Mouse (Mus musculus): Measurements from ENCODE around the gene Arhgef1.

The Arhgef1 gene

DNA sequence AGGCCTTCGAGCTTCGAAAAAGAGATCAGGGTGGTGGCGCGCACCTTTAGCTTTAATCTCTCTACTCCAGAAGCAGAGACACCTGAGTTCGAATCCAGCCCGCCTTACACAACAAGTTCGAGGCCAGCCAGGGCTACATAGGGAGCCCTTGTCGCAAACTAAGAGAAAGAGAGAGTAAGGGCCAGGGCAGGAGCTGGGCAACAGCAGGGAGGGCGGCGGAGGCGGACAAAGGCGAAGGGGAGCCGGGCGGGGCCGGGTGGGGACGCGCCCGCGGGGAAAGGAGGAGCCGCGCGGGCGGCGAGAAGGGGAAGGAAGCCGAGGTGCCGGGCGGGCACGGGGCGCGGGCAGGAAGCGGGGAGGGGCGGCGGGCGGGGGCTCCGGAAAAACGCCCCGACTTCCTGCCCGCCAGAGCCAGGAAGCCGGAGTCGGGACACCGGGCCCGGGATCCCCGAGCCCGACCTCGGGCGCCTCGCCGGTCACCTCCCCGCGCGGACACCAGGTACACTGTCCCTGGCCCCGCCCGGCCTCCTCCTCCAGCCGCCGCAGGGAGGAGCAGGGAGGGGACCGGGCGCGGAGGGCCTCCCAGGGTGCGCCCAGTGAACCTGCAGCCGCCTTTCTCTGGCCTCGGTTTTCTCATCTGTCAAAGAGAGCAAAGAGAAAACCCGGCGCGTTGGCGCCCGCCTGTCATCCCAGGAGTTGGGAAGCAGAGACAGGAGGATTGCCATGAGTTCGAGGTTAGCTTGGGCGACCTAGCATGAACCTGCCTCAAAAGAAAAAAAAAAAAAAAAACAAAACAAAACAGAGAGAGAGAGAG is at the start of gene Arhgef1:
Arhgef1 (plus strand) TSS at position 283 of the 814 bp plus-strand sequence.
- no peaks in the 10 kb centered on the region for H3K27me3 ChIP-seq (ENCODE audit: control insufficient read depth, insufficient read depth, low read length, poor library complexity, severe bottlenecking)
- peaks cover 18% of the 10 kb centered on the region for H3K36me3 ChIP-seq (ENCODE audit: control insufficient read depth, insufficient read depth, low read length, poor library complexity, severe bottlenecking)
- DNase-seq (ENCODE audit: low read depth, low spot score) = peak; percentile 80

DNA sequence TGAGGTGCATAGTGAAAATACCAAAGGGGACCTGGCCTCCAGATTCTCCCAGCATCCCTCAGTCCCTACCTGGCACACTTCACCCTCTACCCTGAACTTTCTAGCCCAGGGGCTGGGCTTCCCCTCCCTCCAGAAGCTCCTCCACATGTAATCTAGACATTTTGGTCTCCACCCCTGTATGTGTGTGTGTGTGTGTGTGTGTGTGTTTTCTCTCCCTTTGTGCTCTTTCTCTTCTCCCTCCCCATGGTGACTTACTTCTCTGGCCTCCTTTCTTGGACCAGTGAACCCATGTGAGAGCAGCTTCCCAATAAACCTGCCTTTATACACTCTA is 49.5 kb upstream of the Arhgef1 start:
- Histone ChIP-seq H3K27me3 (ENCODE audit: control insufficient read depth, insufficient read depth, low read length, poor library complexity, severe bottlenecking) (no peaks in the 10 kb centered on the region), H3K36me3 (ENCODE audit: control insufficient read depth, insufficient read depth, low read length, poor library complexity, severe bottlenecking) (no peaks in the 10 kb centered on the region)
- DNase-seq (ENCODE audit: low read depth, low spot score) = no peak

DNA sequence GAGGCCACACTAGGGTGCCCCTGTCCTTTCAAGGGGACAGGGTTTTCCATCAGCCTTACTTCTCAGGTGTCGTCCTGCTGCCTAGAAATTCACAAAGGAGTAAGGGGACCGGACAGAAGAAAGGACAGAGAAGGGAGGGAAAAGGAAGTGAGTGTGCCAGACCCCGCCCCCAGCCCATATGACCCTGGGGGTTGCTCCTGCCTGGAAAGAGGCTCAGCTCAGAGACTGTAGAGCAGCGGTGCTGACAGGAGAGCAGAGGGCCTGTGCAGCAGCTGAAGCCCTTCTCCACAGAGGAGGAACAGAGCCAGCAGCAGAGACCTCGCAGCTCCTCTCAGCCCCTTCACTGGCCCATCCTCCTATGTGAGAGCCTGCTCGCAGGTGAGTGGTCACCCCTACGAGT is 49.0 kb upstream of the Arhgef1 start:
- Histone ChIP-seq H3K36me3 (ENCODE audit: control insufficient read depth, insufficient read depth, low read length, poor library complexity, severe bottlenecking) (no peaks in the 10 kb centered on the region), H3K27me3 (ENCODE audit: control insufficient read depth, insufficient read depth, low read length, poor library complexity, severe bottlenecking) (no peaks in the 10 kb centered on the region)
- DNase-seq (ENCODE audit: low read depth, low spot score) = no peak

DNA sequence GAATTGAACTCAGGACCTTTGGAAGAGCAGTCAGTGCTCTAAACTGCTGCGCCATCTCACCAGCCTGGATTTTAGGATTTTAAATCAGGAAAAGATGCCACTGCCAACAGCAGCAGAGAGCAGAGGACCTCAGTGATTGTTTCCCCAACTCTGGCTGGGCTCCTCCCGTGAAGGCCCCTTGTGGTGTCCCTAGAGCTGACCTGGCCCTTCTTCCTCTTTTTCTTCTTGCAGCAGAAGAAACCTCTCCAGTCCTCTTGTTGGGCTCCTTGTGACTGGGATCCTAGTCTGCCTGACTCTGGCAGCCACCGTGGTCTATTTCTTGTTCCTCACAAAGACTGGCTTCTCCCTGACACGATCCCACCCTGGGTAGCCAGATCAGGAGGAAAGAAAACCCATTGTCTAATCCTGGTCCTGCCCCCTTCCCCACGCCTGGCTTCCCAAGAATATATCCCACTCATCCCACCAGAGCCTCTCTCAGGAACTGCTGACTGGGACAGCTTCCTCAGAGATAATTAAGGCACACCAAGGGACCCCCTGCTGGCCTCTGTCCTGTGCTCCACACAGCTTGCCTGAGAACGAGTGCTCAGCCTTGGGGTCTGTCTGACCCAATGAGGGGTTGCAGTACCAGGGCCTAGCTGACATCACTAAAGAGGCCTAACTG is 46.1 kb upstream of the Arhgef1 start:
- Histone ChIP-seq H3K36me3 (ENCODE audit: control insufficient read depth, insufficient read depth, low read length, poor library complexity, severe bottlenecking) (no peaks in the 10 kb centered on the region), H3K27me3 (ENCODE audit: control insufficient read depth, insufficient read depth, low read length, poor library complexity, severe bottlenecking) (no peaks in the 10 kb centered on the region)
- DNase-seq (ENCODE audit: low read depth, low spot score) = no peak

DNA sequence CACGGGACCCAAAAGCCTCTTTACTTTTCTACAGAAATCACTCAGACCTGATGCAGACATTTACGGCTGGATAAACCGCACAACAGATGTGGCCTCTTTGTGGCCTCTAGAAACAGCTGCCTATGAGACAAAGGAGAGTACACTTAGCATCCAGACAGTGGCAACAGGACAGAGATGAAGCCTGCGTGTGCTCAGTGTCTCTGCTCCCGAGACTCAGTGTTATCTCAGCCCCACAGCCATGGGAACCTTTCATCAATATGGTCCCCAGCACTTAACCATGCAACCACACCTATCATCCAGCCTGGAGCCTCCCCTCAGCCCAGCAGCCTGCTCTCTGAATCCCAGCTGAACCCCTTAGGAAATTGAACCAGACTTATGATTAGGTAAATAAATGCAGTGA is 43.5 kb upstream of the Arhgef1 start:
- Histone ChIP-seq H3K27me3 (ENCODE audit: control insufficient read depth, insufficient read depth, low read length, poor library complexity, severe bottlenecking) (no peaks in the 10 kb centered on the region), H3K36me3 (ENCODE audit: control insufficient read depth, insufficient read depth, low read length, poor library complexity, severe bottlenecking) (no peaks in the 10 kb centered on the region)
- no peak for DNase-seq (ENCODE audit: low read depth, low spot score)

DNA sequence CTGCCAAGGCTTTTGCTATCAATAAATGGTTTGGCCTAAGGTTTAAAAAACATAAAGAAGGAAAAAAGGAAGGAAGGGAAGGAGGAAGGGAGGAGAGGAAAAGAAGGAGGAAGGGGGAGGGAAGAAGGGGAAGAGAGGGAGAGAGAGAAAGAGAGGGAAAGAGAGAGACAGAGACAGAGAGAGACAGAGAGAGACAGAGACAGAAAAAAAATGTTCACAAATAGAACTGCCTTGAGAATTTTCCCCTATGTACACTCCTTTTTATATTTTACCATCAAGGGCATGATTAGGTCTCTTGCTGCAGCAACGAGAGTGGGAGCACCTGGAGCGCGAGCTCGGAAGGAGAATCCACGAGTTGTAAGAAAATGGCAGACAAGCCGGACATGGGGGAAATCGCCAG is 40.8 kb upstream of the Arhgef1 start, which contains the start of gene Gm9844:
Gm9844 (plus strand) TSS at position 301 of the 400 bp plus-strand sequence.
- no peaks in the 10 kb centered on the region for H3K36me3 ChIP-seq (ENCODE audit: control insufficient read depth, insufficient read depth, low read length, poor library complexity, severe bottlenecking)
- DNase-seq (ENCODE audit: low read depth, low spot score) = no peak
- H3K27me3 ChIP-seq (ENCODE audit: control insufficient read depth, insufficient read depth, low read length, poor library complexity, severe bottlenecking) = no peaks in the 10 kb centered on the region

DNA sequence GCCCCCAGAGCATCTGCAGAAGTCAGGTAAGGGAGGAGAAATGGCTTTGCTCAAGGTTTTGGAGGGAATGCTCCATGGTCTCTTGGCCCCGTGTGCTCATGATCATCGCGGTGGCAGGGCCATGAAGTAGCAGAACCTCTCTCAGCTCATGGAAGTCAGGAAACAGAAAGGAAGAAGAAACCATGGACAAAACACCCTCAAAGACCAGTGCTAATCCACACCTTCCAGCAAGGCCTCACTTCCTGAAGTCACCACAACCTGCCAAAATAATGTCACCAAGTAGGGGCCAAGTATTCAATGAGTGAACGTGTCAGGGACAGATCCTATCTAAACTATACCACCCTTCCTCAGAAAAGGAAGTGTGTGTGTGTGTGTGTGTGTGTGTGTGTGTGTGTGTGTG is 39.9 kb upstream of the Arhgef1 start:
- Histone ChIP-seq H3K27me3 (ENCODE audit: control insufficient read depth, insufficient read depth, low read length, poor library complexity, severe bottlenecking) (no peaks in the 10 kb centered on the region), H3K36me3 (ENCODE audit: control insufficient read depth, insufficient read depth, low read length, poor library complexity, severe bottlenecking) (no peaks in the 10 kb centered on the region)
- no peak for DNase-seq (ENCODE audit: low read depth, low spot score)

DNA sequence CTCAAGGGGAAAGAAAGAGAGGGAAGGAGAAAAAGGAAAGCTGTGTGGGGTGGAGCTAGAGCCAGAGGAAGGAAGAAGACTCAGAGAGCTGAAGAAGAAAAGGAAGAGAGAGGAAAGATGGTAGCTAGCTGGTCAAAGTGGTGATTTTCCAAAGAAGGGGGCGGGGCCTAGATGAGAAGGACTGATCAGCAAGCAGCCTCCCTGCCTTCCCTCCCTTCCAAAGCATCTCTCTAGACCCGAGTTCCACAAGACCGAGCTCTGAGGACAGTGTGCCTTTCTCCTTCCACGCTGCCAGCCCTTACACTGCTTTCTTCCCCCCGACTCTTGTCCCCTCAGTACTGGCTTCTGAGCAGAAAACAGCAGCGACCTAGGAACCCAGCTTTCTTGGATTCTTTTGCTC is 38.6 kb upstream of the Arhgef1 start:
- H3K36me3 ChIP-seq (ENCODE audit: control insufficient read depth, insufficient read depth, low read length, poor library complexity, severe bottlenecking) = no peaks in the 10 kb centered on the region
- no peaks in the 10 kb centered on the region for H3K27me3 ChIP-seq (ENCODE audit: control insufficient read depth, insufficient read depth, low read length, poor library complexity, severe bottlenecking)
- no peak for DNase-seq (ENCODE audit: low read depth, low spot score)

DNA sequence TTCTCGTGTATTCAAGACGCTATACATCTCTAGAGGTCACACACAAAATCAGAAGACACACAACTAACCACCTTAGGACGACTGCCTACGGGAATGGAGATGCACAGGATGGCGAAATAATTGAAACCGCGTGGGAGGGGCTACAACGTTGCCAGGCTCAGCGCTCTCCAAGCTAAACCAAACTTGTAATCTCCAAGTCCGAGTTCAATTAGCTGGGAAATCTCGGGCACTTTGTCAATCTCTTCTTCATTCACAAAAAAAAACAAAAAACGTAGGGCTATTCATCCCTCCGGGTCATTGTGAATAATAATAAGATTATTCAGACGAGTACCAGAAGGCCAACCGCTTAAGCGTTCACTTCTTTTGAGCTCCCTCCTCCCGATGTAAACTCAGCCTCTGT is 33.6 kb upstream of the Arhgef1 start:
- no peaks in the 10 kb centered on the region for H3K36me3 ChIP-seq (ENCODE audit: control insufficient read depth, insufficient read depth, low read length, poor library complexity, severe bottlenecking)
- no peaks in the 10 kb centered on the region; the same call in 1 of the 2 replicates for H3K27me3 ChIP-seq (ENCODE audit: control insufficient read depth, insufficient read depth, low read length, poor library complexity, severe bottlenecking)
- DNase-seq (ENCODE audit: low read depth, low spot score) = no peak

DNA sequence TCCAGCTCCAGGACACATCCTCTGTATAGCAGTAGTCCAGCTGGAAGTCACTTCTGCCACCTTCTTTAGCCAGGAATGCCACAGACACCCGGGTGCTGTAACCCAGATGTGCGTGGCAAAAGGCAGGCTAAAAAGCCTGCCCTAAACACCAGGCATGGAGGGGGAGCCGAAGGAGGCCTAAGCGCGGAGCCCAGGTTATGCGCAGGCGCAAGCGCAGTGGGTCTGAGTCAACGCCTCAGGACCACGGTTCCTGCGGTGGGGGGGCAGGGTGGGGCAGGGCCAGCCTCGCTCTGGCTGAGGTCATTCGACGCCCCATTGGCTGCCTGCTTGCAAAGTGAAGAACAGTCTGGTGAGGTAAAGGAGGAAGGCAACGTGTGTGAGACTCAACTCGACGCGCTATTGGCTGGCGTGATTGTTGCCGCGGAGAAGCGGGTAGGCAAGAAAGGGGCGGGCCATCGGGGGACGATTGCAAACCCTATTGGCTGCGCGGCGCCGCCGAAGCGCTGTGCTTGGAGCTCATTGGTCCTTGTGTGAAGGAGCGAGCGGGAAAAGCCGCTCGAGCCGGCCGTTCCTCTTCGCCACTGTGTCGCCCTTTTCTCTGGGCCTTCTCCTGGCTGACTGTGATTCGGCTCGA is 33.1 kb upstream of the Arhgef1 start, which contains the start of the genes Lypd4 and Dmrtc2:
Lypd4 (minus strand) TSS at position 410 of the 634 bp plus-strand sequence.
Dmrtc2 (plus strand) TSS at position 526 of the 634 bp plus-strand sequence.
- no peak for DNase-seq (ENCODE audit: low read depth, low spot score)
- Histone ChIP-seq H3K27me3 (ENCODE audit: control insufficient read depth, insufficient read depth, low read length, poor library complexity, severe bottlenecking) (no peaks in the 10 kb centered on the region; the same call in 1 of the 2 replicates), H3K36me3 (ENCODE audit: control insufficient read depth, insufficient read depth, low read length, poor library complexity, severe bottlenecking) (no peaks in the 10 kb centered on the region)

DNA sequence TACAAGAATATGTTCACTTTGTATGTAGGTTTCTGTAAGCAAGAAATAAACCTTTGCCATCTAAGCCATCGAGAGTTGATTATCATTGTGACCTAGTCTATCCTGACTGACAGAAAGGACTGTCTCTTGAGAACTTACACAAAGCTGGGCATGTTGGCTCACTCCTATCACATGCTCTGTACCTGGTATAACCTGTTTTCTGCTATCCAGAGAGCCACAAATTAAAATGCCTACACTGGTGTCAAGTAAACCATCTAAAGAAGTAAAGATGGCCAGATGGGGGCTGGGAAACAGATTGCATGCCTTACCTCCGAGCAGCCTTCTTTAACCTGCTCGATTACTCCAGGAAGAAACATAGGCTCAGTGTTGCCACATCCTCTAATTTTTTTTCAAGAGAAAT is 25.1 kb upstream of the Arhgef1 start:
- H3K27me3 ChIP-seq (ENCODE audit: control insufficient read depth, insufficient read depth, low read length, poor library complexity, severe bottlenecking) = no peaks in the 10 kb centered on the region; the same call in 1 of the 2 replicates
- no peak for DNase-seq (ENCODE audit: low read depth, low spot score)

DNA sequence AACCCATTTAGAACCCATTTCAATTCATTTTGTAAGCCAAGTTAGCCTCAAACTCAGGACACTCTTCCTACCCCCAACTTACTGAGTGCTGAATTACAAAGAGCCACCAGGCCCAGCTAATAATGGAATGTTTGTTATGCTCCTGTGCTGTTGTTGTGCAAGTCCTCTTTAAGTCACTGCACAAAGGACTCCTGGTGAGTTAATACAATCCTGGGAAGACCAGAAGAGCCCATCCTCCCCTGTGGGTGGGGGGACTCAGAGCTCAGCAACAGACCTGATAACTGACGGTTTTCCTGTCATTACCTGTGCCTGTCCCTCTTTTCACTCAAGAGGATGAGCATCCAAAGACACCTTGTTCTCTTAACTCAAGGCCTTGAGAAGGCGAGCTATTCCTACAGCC is 23.1 kb upstream of the Arhgef1 start:
- Histone ChIP-seq H3K27me3 (ENCODE audit: control insufficient read depth, insufficient read depth, low read length, poor library complexity, severe bottlenecking) (no peaks in the 10 kb centered on the region), H3K36me3 (ENCODE audit: control insufficient read depth, insufficient read depth, low read length, poor library complexity, severe bottlenecking) (no peaks in the 10 kb centered on the region)
- DNase-seq (ENCODE audit: low read depth, low spot score) = no peak

More for the DNA sequence above, 25.1 kb upstream of the Arhgef1 start:
- no peaks in the 10 kb centered on the region for H3K36me3 ChIP-seq (ENCODE audit: control insufficient read depth, insufficient read depth, low read length, poor library complexity, severe bottlenecking)

DNA sequence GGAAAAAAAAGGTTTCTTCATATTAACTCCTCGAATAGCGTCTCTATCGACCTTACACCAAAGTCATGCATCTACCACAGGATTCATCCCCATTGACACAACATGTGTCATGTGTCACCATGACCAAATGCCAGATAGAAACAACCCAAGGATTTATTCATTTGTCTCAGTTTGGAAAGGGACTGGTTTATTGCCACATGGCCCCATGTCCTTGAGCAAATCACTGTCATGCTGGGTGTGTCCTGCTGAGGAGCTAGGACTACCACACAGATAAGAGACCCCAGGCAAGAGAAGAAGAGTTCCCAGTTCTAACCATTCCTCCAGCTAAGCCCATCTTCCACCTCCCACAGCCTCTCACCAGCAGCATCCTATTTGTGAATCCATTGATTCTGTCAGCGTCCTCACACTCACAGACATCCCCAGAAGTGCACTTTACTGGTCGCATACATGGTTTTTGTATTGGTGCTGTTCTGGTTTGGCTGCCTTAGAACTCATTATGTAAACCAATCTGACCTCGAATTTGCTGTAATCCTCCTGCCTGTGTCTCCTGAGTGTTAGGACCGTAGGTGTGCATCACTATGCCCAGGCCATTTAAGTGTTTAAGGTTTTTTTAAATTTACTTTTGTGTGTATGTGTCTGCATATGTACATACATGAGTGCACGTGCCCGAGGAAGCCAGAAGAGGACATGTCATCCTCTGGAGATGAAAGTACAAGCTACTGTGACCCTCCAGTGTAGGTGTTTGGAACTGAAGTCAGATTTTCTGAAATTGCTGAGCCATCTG is 20.1 kb upstream of the Arhgef1 start:
- H3K36me3 ChIP-seq (ENCODE audit: control insufficient read depth, insufficient read depth, low read length, poor library complexity, severe bottlenecking) = peaks cover 9% of the 10 kb centered on the region
- no peaks in the 10 kb centered on the region for H3K27me3 ChIP-seq (ENCODE audit: control insufficient read depth, insufficient read depth, low read length, poor library complexity, severe bottlenecking)
- no peak for DNase-seq (ENCODE audit: low read depth, low spot score)

DNA sequence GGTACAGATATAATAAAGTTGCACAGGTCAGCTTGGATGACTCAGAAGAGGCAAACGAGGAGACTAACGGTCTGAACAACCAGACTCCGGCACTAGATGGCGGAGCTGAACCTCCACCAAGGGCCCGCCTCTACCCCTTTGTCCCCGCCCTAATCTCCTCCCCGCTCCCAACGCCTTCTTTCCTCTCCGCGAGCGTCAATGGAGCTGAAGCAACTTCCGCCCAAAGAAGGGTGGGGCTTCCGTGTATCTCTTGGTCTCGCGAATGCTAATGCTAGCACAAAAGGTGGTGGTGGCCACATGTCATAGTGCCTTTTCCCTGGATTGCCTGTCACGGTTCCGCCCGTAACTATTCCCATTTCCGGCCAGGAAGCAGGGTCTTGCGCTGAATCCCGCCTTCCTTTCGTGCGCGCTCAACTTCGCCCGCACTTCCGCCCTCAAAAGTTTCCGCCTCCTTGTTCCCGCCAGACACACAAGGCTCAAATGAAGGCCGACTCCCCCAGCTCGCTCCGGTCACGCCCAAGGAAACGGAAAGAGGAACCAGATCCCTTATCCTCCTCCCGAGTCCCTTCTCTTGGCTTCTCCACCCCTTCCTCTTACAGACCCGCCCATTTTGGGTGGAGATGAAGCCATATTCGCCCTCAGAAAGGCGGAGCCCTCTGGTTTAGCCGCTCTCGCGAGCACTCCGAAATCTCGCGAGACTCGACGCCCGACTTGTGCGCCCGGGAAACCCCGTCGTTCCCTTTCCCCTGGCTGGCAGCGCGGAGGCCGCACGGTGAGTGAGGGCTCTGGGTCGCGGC is 18.6 kb upstream of the Arhgef1 start, which contains the start of gene Rps19:
Rps19 (plus strand) TSS at position 476 of the 797 bp plus-strand sequence.
- Histone ChIP-seq H3K27me3 (ENCODE audit: control insufficient read depth, insufficient read depth, low read length, poor library complexity, severe bottlenecking) (no peaks in the 10 kb centered on the region), H3K36me3 (ENCODE audit: control insufficient read depth, insufficient read depth, low read length, poor library complexity, severe bottlenecking) (peaks cover 21% of the 10 kb centered on the region)
- peak; percentile 99 for DNase-seq (ENCODE audit: low read depth, low spot score)

All from splenic B cell, adult 2 months (primary cell).